Mouse (Mus musculus) midbrain, embryonic 14.5 days (tissue): ENCODE measurements around the gene Stk11. TPM values are rescaled to one million over a fixed set of nuclear protein-coding genes. Genes with fewer than 3 reads are reported as not detected.

Experiments
- ATAC-seq: fragments of 200-750 bp; cut with Nextera tagmentation; 2 replicates; pipeline ENCODE4 v1.8.0; 2017; ENCODE audit warnings: moderate number of reproducible peaks, moderate library complexity; ENCODE audit not compliant: low FRiP score, low TSS enrichment
- DNase-seq: peaks from one replicate; pipeline ENCODE4 v3.0.0-alpha.2; 2015
- H3K27ac ChIP-seq: fragments of 300-500 bp; sonication (generic); replicated peaks from 2 replicates; pipeline ENCODE4 v1.5.1; 2014; ENCODE audit warnings: mild to moderate bottlenecking, low read depth, low read length, moderate library complexity
- H3K27me3 ChIP-seq: fragments of 300-500 bp; sonication (generic); 2 replicates; pipeline ENCODE4 v1.6.1; 2014; ENCODE audit warnings: low read length, control low read depth, mixed read lengths; ENCODE audit not compliant: control insufficient read depth, insufficient read depth
- H3K36me3 ChIP-seq: fragments of 300-500 bp; sonication (generic); 2 replicates; pipeline ENCODE4 v1.6.1; 2014; ENCODE audit warnings: low read length, control low read depth; ENCODE audit not compliant: control insufficient read depth, insufficient read depth
- H3K4me1 ChIP-seq: fragments of 300-500 bp; sonication (generic); 2 replicates; pipeline ENCODE4 v1.6.1; 2014; ENCODE audit warnings: mild to moderate bottlenecking, antibody characterized with exemption, low read length, control low read depth; ENCODE audit not compliant: control insufficient read depth, insufficient read depth
- H3K4me2 ChIP-seq: fragments of 300-500 bp; sonication (generic); 2 replicates; pipeline ENCODE4 v1.6.1; 2014; ENCODE audit warnings: mild to moderate bottlenecking, low read length, moderate library complexity
- H3K4me3 ChIP-seq: fragments of 300-500 bp; sonication (generic); replicated peaks from 2 replicates; pipeline ENCODE4 v1.5.1; 2014; ENCODE audit warnings: low read depth, low read length
- H3K9ac ChIP-seq: fragments of 300-500 bp; sonication (generic); replicated peaks from 2 replicates; pipeline ENCODE4 v1.6.1; 2014; ENCODE audit warnings: mild to moderate bottlenecking, low read length, moderate library complexity
- H3K9me3 ChIP-seq: fragments of 300-500 bp; sonication (generic); 2 replicates; pipeline ENCODE4 v1.6.1; 2016; ENCODE audit warnings: low read length, control low read depth, mixed read lengths; ENCODE audit not compliant: control insufficient read depth
- WGBS: fragments of 180-500 bp; shearing (Covaris S2); extraction: QIAGEN DNeasy Blood & Tissue Kit; methylation state at CpG from one replicate; pipeline ENCODE4 v1.1.7; 2014; 5-methylcytosine and 5-hydroxymethylcytosine counted together
- polyA plus RNA-seq: library from polyadenylated mRNA; unstranded; fragments of >200 nt; fragmentation: Nextera tagmentation; extraction: Ambion mirVana; gene quantifications from 2 replicates; pipeline ENCODE4 v1.2.1, GENCODE M21; 2014

Stk11 gene
- polyA plus RNA-seq, 1 experiment from 2014 or later: 26.5 TPM

- ATAC-seq: no peak
- no peak overlapping the region for H3K4me3 ChIP-seq
- no peaks in the 10 kb centered on the region for H3K9me3 ChIP-seq
- no peak for DNase-seq
- 91% methylated on average over 4 of the region's 4 CpGs for WGBS
- no peak overlapping the region for H3K9ac ChIP-seq
- H3K27ac ChIP-seq: no peak overlapping the region
- H3K4me2 ChIP-seq: no peak overlapping the region
- no peaks in the 10 kb centered on the region for H3K4me1 ChIP-seq
- H3K36me3 ChIP-seq: peaks cover 32% of the 10 kb centered on the region
- no peaks in the 10 kb centered on the region for H3K27me3 ChIP-seq
Observed at GRCm38 (mm10) chr10:80076386-80076785, 39.2 kb upstream of the Stk11 start.

DNA sequence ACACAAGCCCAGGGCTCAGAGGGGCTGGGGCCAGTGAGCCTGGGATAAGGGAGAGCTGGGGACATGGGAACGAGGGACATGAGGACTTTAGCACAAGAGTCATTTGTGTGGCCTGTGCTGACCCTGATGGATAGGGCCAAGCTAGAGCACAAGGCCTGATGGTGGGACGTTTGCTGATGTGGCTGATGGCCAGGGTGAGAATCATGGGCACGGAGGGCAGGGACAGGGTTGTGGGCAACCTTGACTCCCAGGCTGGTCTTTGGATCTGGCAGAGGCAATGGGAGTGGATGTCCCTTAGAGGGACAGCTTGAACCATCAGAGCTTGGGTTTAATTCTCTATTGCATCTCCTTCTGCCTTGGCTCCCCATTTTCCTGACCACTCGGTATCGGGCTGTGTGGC is 38.3 kb upstream of the Stk11 start:
- H3K27me3 ChIP-seq: no peaks in the 10 kb centered on the region
- no peak overlapping the region for H3K9ac ChIP-seq
- WGBS: 90% methylated on average over 5 of the region's 5 CpGs
- no peak for DNase-seq
- H3K4me2 ChIP-seq: no peak overlapping the region
- peaks cover 34% of the 10 kb centered on the region for H3K36me3 ChIP-seq
- H3K27ac ChIP-seq: no peak overlapping the region
- no peaks in the 10 kb centered on the region for H3K9me3 ChIP-seq
- ATAC-seq: no peak
- H3K4me1 ChIP-seq: no peaks in the 10 kb centered on the region
- no peak overlapping the region for H3K4me3 ChIP-seq

DNA sequence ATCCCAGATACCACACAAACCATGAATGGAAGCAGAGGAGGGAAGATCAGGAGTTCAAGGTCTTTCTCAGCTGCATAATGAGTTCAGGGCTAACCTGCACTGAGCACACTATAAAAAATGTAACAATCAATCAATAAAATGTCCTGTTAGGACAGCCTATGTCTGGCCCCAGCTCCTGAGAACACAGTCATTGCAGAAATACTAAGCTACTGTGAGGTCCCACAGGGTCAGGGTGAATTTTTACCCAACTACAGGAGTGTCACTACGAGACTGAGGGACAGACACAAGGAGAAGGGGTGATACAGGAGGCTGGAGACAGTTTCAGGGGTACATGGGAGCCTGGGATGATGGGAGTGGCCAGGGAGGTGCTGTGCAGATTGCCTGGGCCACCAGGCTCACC is 37.2 kb upstream of the Stk11 start:
- Histone ChIP-seq H3K9ac (no peak overlapping the region), H3K4me3 (no peak overlapping the region), H3K9me3 (no peaks in the 10 kb centered on the region), H3K4me2 (no peak overlapping the region), H3K27ac (no peak overlapping the region), H3K4me1 (no peaks in the 10 kb centered on the region), H3K36me3 (peaks cover 44% of the 10 kb centered on the region), H3K27me3 (no peaks in the 10 kb centered on the region)
- 89% methylated on average over 1 of the region's 1 CpGs for WGBS
- no peak for DNase-seq
- ATAC-seq: no peak

DNA sequence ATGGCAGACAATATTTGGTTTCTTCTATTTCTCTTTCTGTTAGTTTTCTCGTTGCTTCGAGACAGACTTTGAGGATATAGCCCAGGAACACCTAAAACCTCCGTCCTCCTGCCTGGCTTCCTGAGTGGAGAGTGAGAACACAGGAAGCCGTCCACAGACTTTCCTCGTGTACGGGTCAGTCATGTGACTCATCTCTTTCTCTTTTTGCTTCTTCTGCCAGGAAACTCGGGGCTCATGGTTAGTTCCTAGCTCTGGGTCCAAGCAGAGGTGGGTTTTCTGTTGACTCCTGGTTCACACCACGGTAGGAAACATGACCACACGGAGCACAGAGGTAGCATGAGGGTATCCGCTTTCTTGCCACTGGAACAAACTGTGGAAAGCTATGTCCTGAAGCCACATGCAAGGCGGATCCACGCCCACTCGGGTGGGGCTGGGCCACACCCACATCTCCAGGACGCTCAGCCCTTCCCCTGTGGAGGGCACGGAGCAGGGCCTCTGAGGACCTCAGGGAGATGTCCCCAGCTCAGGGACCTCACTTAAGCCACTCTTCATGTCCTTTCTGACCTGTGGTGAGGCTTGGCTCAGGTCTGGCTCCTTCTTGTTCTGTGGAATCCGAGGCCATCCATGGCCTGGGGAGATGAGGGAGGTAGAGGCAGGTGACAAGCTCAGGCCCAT is 35.1 kb upstream of the Stk11 start:
- Histone ChIP-seq H3K4me3 (no peak overlapping the region), H3K9ac (no peak overlapping the region), H3K27me3 (no peaks in the 10 kb centered on the region), H3K4me1 (no peaks in the 10 kb centered on the region), H3K36me3 (peaks cover 65% of the 10 kb centered on the region), H3K27ac (no peak overlapping the region), H3K9me3 (no peaks in the 10 kb centered on the region), H3K4me2 (no peak overlapping the region)
- WGBS: 88% methylated on average over 16 of the region's 16 CpGs
- ATAC-seq (no peak), DNase-seq (no peak)

DNA sequence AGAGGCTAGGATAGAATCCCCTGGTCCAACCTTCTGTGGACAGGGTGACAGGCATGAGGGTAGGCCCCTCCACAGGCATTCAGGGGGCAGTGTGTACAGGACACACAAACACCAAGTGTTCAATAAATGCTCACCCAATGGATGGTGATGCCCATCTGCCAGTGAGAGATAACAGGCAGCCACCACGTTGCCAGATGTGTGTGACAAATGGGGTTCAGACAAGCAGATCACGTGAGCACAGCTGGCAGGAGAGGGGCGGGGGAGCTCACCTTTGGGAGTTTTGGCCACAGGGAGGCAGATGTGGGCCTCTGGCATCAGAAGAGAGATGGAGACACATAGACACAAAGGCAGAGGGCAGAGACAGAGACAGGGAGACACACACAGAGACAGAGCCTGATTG is 34.5 kb upstream of the Stk11 start:
- Histone ChIP-seq H3K4me3 (no peak overlapping the region), H3K9me3 (no peaks in the 10 kb centered on the region), H3K9ac (no peak overlapping the region), H3K4me1 (no peaks in the 10 kb centered on the region), H3K36me3 (peaks cover 65% of the 10 kb centered on the region), H3K27me3 (no peaks in the 10 kb centered on the region), H3K4me2 (no peak overlapping the region), H3K27ac (no peak overlapping the region)
- DNase-seq (no peak), ATAC-seq (no peak)
- WGBS: 80% methylated on average over 3 of the region's 3 CpGs

DNA sequence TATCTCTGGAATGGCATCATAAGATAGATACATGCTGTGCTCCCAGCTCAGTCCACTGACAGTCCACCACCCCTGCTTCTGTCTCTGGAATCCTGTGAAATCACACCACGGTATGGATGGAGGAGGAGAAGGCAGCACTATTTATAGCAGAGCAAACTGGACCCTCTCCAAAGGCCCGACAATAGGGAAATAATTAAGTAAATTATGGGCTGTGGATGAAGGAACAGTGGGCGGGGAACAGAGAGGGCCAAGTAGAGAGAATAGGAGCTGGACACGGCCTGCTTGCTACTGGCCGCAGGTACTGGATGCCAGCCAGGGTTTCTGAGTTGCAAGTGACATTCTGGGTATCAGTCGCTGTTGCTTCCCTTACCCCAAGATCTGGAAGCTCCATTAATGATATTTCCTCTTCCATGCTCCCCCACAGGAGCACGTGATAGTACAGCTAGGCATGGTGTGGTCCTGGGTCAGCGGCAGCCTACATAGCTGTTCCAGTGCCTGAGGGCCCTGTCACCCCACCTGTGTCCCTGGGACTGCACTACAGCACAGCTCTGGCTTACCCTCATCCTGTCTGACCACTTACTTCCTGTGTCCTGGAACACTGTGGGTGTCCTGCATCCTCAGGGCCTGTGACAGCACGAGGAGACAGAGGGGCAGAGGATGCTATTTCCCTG is 30.7 kb upstream of the Stk11 start:
- ATAC-seq: no peak
- Histone ChIP-seq H3K4me3 (no peak overlapping the region), H3K27ac (no peak overlapping the region), H3K4me1 (no peaks in the 10 kb centered on the region), H3K9ac (no peak overlapping the region), H3K27me3 (no peaks in the 10 kb centered on the region), H3K36me3 (peaks cover 54% of the 10 kb centered on the region), H3K9me3 (no peaks in the 10 kb centered on the region), H3K4me2 (no peak overlapping the region)
- 90% methylated on average over 9 of the region's 9 CpGs for WGBS
- no peak for DNase-seq

DNA sequence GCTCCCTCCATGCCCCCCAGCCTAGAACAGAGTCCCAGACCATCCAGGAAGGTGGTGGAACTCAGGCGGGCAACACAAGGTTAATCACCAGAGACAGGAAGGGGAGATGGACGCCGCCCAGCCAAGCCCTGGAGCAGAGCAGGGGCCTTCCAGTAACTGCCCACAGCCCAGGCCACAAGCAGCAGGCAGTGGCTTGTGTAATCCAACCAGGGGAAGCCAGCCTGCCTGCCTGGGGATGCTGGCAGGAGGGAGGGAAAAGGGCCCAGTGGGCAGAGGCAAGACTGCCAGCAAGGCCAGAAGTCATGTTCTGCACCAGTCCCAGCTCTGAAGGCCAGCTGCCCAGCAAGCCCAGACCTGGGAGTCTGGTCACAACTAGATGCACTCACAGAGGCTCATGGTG is 28.8 kb upstream of the Stk11 start:
- 83% methylated on average over 3 of the region's 3 CpGs for WGBS
- no peak overlapping the region for H3K4me3 ChIP-seq
- H3K27ac ChIP-seq: no peak overlapping the region
- no peak overlapping the region for H3K9ac ChIP-seq
- peaks cover 36% of the 10 kb centered on the region for H3K36me3 ChIP-seq
- no peaks in the 10 kb centered on the region for H3K9me3 ChIP-seq
- DNase-seq (no peak), ATAC-seq (no peak)
- H3K27me3 ChIP-seq: no peaks in the 10 kb centered on the region
- H3K4me1 ChIP-seq: no peaks in the 10 kb centered on the region
- H3K4me2 ChIP-seq: no peak overlapping the region

GRCm38 (mm10) chr10:80087483-80087882 is 28.1 kb upstream of the Stk11 start:
- Histone ChIP-seq H3K9me3 (no peaks in the 10 kb centered on the region), H3K9ac (no peak overlapping the region), H3K27me3 (no peaks in the 10 kb centered on the region), H3K4me2 (no peak overlapping the region), H3K27ac (no peak overlapping the region), H3K4me3 (no peak overlapping the region), H3K36me3 (peaks cover 30% of the 10 kb centered on the region), H3K4me1 (no peaks in the 10 kb centered on the region)
- DNase-seq (no peak), ATAC-seq (no peak)
- WGBS: 94% methylated on average over 8 of the region's 8 CpGs

GRCm38 (mm10) chr10:80089146-80089545 is 26.5 kb upstream of the Stk11 start:
- no peaks in the 10 kb centered on the region for H3K4me1 ChIP-seq
- H3K36me3 ChIP-seq: peaks cover 14% of the 10 kb centered on the region
- no peak overlapping the region for H3K4me2 ChIP-seq
- H3K27ac ChIP-seq: no peak overlapping the region
- ATAC-seq (no peak), DNase-seq (no peak)
- H3K9me3 ChIP-seq: no peaks in the 10 kb centered on the region
- no peak overlapping the region for H3K4me3 ChIP-seq
- H3K27me3 ChIP-seq: no peaks in the 10 kb centered on the region
- 56% methylated on average over 4 of the region's 4 CpGs for WGBS
- H3K9ac ChIP-seq: no peak overlapping the region
